Mouse (Mus musculus): ENCODE results near the gene Nmrk2.

GRCm38 (mm10) chr10:81168521-81169244 is 33.2 kb downstream of the Nmrk2 start:
- TF ChIP-seq GATA1 (IDR thresholded peaks at IDR 0.05; ENCODE audit: borderline replicate concordance, low read length): no peak
- TF ChIP-seq FLI1 (IDR thresholded peaks at IDR 0.05; ENCODE audit: low read length): no peak

Measured in megakaryocyte, embryonic 14.5 days (primary cell).